Comparison of ENCODE assay signal across 23 mouse cellular contexts in the genomic region with DNA sequence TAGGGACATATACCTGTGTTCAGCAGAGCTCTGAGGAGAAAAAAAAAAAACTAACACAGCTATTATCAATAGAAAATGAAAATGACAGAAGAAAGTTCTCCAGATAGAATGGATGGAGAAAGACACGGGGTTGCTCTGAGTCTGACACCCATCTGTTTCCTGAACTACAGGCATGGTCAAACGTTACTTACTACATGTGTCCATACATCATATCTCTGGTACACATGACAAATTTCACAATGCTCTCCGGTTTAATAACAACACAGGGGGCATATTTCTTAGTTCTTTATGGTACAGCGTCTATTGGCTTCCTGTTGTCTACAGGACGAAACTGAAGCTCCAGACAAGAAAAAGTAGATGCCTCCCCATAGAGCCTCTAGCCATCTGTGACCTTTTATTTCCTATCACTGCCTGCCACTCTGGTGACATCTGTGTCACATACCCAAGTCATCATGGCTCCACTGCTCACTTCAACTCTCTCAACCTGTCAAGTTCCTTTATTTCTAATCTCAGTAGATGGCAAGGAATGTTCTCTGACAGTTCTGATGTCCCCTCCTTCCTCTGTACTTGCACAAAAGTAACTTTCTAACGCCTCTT.
"Had no signal": no experiment of that assay in that cellular context is flagged by ENCODE, and none has a peak within 500 bp of the region (broad histone marks: within the 10 kb centered on the region; RNA-seq: fewer than 3 reads in every experiment).

No protein-coding gene starts in this region.

- ATAC-seq: forebrain, embryonic 13.5 days; forebrain, embryonic 14.5 days; forebrain, embryonic 15.5 days; forebrain, embryonic 16.5 days; forebrain, postnatal 0 days had no signal

- DNase-seq: cerebellum, adult 18-20 months; cerebellum, adult 2 months; cerebellum, adult 8-10 months; cerebellum, adult 9-10 months; cerebellum, adult 9-11 months; cerebellum, postnatal 10 days; cerebellum, postnatal 14 days; cerebellum, postnatal 25 days; cerebellum, postnatal 36 days; embryo, embryonic 11 days; forebrain, postnatal 0 days; gastrocnemius, adult 2 months; gastrocnemius, postnatal 10 days; gastrocnemius, postnatal 14 days; gastrocnemius, postnatal 25 days; gastrocnemius, postnatal 36 days; heart, adult 11 months; heart, adult 18-20 months; heart, adult 2 months had no signal
